Mouse (Mus musculus) right cerebral cortex, postnatal 14 days (tissue): Measurements from ENCODE around the gene Cdc42se2.

Experiments
- DNase-seq: peaks from one replicate; pipeline ENCODE4 v3.0.0; 2022

Gene Cdc42se2

DNA sequence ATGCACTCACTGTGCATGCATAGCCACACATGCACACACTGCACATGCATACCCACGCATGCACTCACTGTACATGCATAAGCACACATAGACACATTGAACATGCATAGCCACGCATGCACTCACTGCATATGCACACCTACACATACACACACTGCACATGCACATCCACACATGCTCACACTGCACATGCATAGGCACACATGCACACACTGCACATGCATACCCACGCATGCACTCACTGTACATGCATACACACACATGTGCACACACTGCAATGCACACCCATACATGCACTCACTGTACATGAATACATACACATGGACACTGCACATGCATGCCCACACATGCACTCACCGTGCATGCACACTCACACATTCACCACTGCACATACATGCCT, 4.0 kb upstream of the Cdc42se2 start:
- DNase-seq, result no peak

DNA sequence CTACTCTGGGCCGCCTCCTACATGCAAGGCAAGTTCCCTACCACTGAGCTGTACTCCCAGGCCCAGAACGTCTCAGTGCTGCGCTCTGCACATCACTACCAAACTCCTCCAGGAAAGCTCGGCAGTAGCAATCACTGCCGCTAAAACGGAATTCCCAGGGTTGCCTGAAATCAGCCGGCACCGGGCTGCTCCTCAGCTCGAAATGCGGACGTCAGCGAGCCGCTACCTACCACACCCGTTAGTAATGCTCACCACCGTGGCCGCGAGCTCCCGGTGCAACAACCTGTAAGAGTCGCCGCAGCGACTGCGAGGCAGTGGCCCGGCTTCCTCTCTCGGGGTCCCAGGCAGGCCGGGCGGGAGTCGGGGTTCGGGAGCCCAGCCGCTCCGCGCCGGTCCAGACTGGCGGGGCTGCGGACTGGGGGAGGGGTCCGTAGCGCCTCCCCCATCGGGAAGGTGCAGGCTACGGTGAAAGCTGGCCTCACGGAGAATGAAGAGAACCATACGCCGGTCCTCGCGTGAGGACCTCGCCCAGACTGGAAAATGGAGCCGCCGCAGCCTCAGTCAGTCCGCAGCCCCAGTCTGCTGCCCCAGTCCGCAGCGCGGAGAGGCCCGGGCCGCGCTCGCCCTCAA, 502 bp downstream of the Cdc42se2 start:
- DNase-seq, result peak; percentile 44

DNA sequence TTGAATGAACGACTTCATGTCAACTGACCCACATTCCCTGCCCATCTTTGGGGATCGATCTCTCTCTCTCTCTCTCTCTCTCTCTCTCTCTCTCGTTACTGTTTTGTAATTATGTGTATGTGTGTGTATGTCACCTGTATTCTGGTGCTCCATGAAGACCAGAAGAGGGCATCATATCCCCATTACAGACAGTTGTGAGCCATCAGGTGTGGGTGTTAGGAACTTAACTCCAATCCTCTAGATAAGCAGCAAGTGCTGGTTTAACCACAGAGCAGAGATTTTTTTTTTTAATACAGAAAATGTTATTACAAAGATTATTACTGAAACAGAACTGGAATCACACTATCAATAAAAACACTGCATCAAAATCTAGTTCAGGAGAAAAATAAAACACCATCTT, 1.9 kb downstream of the Cdc42se2 start:
- no peak for DNase-seq

DNA sequence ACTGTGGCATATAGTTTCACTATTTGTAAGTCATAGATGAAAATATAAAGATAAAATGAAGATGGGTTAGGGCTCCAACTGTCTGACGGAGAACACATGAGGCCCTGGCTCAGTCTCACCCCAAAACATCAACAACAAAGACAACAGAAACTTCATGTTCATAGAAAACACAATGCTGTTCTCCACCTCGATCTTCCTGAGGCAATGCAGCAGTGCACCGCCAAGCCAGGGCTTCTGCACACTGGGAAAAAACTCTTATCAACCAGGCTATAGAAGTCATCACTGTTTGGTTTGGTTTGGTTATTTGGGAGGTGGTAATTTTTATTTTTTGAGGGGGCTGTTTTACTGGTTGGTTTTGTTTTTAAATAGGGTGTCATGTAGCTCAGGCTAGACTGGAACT, 3.0 kb downstream of the Cdc42se2 start:
- no peak for DNase-seq

DNA sequence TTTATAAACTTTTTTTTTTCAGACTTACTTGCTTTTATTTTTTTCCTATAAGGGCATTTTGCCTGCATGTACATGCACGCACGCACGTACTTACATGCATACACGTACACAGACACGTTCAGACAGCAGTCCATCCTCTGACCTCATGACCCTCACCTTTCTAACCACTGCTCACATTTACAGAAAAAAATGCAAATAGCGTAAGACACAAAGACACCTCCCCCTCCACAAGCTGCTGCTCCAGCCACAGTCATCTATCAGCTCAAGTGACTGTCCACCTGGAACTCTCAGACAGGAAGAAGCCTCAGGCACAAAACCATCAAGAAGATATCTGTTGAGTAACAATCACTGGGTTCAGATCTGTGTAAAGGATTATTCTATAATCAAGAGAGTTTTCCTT, 5.2 kb downstream of the Cdc42se2 start:
- DNase-seq, result no peak

DNA sequence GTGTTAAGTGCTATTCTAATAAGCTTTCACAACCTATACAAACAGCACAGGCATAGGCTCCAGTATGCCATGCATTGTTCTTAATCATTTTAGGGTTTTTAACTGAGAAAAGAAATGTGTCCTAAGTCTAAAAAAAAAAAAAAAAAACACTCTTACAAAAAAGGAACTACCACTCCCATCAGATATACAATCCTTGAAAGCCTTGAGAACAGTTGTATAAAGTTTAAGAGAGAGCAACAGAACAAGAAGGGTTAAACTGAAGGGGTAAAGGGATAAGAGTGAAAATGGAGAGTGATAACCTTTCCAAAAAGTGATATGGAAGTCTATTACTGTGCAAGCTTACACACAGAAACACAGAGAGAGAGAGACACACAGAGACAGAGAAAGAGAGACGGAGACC, 7.5 kb downstream of the Cdc42se2 start:
- DNase-seq, result no peak

DNA sequence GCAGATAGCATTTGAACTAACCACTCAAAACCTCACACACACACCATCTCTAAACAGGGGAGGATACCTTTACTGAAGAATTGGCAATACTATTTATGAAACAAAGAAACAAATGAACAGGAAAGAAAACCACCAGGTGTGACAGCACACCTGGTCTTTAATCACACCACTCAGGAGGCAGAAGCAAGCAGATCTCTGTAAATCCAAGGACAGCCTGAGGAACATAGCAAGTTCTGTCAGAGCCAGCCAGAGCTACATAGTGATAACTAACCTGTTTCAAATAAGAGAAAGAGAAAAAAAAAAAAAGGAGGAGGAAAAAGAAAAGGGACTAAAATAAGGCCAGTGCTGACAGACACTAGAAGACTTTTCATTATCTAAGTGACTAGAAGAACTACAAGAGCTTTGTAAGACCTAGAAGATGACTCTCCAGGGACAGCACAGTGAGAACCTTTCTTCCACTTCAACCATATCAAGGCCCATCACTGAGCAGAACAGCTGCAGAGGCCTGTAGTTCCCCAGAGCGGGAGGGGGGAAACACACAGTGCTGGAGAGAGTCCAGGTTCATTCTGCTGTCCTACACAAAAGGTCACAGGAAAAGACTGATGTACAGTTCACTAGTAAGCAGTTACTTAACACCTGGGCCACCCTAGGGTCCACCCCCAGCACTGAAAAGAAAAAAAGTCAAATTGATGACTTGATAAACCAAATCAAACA, 9.2 kb downstream of the Cdc42se2 start:
- no peak for DNase-seq

DNA sequence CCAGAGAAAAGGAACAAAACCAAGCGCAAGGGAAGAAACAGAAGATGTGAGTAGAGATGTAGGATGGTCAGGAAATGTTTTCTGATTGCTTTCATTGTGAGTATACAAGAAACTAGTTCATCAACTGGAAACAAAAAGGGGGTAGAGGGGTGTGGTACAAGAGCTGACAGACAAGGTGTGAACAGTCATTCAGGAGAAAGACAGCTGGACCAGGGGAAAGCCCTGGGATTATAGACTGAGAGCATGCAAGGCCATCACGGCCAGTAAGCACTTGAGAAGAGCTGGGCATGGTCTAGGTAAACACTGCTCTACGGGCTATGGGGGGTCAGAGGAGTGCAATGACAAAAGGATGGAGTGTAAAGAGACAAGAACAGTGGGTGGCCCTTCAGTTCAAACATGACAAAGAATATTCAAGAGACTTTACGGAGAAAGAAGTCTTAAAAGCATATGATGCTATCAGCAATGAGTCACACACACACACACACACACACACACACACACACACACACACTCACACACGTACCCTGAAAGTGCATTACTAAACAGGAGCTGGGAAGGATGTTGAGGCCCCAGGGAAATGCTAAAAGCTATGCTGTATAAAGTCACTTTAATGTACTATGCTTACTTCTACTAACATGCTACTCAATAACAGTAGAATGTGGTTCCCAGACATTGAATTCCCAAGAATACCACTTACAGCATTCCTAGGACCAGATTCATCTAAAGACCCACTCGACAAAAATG, 9.9 kb downstream of the Cdc42se2 start:
- no peak for DNase-seq

DNA sequence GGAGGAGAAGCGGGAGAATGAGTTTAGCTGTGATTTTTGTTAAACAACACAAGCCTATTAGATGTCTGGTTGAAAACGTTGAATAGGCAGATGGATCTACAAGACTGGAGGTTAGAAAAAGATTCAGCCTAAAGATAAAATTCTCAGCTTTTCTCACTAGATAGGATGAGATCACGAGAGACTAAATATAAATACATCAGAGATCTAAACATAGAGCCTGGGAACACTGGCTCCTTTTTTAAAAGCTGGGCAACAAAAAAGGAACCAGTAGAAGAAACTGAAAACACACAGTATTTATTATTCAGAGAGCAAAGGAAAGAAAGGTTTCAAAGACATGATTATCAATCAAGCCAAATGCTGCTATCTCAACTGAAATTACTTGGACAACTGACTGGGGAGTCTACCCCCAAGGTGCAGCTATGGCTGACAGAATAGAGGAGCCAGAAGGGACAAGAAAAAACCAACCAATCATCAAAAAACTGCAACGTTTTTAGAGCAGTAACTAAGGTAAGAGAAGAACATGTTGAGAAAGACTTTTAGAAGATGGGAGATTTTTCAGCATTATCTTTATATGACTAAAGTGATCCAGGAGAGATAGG, 10.6 kb downstream of the Cdc42se2 start:
- no peak for DNase-seq

DNA sequence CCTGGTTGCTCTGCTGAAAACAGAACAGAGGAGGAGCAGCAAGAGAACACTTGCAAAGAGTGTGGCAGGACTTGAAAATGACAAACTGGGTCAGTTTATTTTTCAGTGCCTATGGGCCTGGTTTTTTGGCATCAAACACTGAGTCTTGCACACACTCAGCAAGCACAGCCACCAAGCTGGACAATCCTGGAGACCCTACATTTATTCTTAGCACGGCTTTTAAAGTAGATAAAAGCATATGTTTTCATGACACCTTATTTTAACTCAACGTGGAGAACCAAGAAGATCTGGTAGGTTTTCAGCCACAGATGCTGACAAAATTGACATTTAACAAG, 11.1 kb downstream of the Cdc42se2 start:
- no peak for DNase-seq

DNA sequence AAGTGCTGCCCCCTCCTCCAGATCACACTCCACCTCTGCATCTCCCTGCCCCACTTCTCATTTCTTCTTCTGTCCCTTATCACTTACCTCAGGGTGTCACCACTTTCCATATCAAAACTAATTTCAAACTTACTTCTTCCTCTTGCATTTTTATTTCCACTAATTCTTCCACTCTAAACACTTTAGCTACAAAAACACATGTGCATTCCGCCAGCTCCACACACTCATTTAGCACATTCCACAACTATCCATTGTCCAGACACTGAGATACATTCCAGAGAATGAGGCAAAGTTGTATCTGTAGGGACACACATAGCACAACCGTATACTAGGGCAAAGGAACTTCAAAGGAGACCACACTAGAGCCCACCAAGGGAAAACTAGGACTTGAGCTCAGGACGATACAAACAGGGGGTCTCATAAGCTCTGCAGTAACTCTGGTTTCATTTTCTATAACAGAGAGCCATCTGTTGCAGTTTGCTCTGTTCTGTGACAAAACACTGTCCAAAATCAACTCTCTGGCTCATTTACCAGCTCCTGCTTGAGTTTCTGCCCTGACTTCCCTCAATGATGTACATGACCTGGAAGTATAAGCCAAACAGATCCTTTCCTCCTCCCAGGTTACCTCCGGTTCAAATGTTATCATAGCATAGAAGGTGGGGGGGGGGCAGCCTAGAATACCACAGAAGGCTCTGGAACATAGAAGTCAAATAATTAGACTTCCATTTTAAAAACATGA, 11.7 kb downstream of the Cdc42se2 start:
- no peak for DNase-seq

DNA sequence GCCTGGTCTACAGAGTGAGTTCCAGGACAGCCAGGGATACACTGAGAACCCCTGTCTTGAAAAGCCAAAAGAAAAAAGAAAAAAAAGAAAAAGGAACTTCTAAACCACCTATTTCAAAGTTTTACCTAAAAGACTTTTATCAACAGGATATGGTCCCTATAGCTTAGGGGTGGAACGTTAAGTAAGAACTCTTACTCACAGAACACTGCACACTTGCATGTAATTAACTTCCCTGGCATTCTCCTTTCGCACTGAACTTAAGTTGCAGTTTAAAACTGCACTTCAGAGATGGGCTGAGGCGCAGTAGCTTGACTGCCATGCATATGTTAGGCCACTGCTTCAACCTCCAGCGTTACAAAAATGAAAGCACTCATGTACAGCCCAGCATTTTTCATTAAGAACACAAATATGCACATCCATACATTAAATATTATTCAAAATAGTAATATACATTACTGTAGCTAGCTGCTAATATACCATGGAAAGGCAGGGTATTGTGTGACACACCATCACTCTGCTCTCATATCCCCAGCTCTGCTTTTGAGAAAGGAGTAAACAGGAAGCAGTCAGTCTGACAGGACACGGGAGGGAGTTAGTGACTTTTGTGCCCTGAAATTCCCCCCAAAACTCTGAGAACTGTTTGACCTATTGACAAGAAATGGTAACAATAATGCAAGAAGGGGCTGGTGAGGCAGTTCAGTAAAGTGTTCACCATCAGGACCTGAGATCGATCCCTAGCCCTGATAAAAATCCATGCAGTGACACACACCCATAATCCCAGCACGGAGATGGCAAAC, 13.0 kb downstream of the Cdc42se2 start:
- no peak for DNase-seq

DNA sequence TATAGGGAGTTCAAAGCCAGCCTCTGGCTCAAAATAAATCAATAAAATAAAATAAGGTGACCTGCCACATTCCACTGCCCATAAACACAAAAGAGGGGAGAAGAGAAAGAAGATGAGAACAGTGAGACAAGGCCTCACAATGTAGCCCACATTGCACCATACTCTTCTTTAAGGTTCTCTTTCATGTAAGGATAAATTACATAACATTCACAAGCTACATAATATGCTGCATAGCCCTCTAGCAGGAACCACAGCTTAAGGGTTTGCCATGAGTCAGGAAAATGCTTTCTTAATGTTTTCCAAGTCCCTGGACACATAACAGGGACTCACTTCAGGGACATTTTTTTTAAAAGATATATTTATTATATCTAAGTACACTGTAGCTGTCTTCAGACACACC, 15.9 kb downstream of the Cdc42se2 start:
- no peak for DNase-seq

DNA sequence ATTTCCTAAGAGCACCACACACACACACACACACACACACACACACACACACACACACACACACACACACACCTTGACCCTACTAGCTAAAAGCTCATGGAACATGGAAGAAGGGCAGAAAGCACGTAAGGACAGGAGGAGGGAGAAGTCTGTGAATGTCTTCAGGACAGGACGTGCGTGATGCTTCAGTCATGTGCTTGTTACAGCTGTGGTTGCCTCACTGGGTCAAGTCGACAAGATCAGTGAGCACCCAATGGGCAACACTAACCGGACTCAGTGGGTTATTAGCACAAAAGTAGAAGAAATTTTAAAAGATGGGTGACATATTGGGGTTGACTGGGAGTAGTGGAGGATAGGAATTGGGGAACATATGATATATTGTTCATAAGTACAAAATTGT, 17.6 kb downstream of the Cdc42se2 start:
- no peak for DNase-seq

DNA sequence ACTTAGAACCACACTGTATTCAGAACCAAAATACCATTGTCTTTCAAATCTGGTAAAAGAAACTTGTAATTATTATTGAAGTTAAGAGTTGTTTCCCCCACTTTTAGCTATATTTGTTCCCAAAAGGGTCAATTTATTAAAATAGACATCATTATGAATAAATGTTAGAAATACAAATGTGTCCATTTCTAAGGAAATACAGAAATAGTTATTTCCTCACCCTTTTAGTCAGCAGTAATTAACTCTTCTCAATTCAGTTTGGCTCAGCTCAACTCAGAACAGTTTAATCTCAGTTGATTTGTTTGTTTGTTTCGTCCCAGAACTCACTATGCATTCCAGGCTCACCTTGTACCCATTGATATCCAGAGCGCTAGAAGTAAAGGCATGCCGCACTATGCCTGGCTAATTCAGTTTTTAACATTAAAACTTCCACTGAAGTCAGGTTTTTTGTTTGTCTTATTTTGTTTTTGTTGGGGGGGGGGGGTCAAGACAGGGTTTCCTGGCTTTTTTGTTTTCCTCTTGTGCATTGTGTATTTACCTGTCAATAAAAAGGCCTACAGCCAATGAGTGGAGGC, 19.3 kb downstream of the Cdc42se2 start:
- DNase-seq, result no peak

DNA sequence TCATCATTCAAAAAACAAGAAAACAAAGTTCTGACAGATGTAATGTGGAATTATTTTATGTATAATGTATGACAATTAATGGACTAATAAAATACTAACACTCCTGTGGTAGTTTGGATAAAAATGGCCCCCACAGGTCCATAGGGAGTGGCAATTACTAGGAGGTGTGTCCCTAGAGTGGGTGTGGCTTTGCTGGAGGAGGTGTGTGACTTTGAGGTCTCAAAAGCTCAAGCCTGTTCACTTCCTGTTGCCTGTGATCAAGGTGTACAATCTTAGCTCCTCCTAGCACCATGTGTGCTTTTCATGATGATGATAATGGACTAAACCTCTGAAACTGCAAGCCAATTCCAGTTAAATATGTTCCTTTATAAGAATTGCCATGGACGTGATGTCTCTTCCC, 22.7 kb downstream of the Cdc42se2 start:
- no peak for DNase-seq

DNA sequence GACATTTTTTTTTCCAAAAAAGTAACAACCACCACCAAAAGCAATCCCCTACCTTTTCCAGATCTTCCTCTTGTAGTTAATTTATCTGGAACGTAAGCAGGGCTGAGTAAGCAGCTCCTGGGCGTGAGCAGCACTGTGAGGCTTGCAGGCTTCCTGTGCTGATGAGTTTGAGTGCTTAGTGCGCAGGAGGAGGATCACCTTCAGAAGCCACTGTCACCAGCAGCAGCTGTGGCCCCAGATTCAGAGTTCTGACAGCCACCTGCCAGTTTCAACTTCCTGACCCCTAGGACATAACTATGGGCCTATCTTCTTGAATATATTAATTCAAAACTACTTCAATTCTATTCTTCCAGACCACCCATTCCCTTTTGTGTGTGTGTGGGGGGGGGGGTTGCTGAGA, 23.4 kb downstream of the Cdc42se2 start:
- no peak for DNase-seq

DNA sequence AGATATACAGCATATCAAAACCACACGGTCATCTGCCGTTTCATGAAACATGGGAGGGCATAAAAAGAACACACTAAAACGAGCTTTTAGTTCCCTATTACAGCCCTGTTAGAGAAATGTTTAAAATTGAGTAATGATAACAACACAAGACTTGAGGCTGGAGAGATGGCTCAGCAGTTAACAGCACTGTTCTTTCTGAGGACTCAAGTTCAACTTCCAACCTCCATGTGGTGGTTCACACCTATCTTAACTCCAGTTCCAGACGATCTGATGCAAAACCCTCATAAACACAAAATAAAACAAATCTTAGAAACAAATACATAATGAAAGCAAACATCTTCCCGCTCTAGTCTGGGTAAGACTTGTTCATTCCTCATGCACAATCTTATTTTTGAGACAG, 24.7 kb downstream of the Cdc42se2 start:
- no peak for DNase-seq

DNA sequence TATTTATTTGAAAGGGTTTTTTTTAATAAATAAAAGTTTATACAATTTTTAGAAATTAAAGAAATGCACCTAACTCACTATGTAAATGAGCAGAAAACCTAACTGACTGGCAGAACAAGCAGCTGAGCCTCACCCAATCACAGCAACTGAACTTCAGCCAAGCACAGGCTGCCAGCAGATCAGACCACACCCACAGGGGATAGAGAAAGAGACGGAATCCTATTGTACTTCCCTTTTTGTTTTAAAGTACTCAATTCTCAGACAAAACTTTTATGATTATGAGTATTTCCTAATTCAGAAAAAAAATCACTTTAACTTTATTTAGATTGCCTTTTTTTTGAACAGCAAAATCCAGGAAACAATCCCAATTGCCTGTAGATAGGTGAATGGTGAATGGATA, 29.5 kb downstream of the Cdc42se2 start:
- no peak for DNase-seq

DNA sequence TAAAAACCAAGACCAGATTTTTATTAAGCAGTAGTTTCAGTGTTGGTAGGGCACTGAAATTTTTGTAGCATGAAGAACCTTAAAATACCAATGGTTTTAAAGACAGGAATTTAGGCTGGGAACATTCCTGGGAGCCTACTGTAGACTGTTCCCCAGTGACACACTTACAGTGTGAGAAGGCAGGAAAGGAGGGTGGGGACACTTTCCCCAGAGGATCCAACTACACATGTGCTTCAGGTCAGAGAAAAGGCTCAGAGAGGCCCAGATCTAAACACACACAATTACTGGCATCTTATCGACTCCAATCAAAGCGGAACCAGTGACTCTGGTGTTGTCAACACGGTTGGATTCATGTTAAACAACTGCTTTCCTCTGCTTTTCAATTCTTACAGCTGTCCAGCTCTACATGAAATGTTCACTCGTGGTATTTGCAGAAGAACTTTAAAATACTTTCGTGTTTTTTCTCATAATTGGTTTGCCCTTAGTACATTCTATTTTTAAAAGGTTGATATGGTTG, 32.3 kb downstream of the Cdc42se2 start:
- no peak for DNase-seq

DNA sequence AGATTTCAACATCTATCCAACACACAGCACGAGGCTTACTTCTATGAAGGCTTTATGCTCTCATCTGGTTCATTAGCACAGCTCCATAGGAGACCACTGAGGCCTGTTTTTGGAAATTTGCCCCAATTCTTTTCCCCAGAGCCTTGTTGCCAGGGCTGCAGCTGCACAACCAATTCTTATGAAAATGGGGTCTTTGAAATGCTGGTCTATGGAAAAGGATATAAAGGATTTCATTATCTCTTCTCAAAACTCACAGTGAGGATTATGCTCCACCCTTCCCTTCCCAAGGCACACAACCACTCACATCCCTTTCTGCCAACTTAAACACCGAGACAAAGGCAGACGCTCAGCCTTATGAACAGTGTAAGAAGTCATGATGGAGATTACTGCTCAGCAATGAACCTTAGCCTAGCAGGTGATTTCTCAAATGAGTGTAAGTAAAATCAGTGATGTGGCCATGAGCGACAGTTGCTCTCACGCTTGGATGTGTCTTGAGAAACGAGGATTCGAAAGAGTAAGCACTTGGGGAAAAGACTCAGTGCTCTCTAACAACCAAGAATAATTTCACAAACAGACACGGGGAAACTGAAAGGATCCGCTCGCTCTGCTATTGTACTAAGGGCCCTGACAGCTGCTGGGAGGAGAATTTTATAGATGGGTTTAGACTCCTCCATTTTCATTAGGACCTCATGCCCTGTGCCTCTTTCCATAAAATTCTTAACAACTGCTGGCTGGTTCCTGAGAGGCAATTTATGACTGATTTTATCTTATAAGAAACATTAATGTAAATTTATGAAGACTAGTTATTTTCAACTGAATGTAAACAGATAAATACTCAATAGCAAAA, 33.0 kb downstream of the Cdc42se2 start:
- DNase-seq, result no peak
